8 mouse cellular contexts compared by ENCODE assay signal in the genomic region with DNA sequence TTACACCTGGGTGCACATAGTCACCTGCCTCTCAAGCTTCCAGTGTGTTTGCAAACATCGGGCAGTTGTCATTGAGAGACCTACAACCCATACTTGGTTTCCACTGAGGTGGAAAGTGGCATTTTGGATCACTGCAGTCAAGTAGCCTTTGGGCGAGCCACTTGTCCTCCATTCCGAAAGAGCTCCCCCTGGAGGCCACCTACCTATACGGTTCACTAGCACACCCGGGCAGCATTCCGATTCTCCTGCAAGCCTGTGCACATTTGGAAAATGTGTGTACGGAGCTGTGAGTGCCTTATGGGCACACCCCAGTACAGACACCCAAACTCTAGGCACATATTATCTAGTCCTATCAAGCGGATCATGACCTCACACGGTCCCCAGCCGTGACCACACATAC. TPM values are rescaled to one million over a fixed set of nuclear protein-coding genes. Genes with fewer than 3 reads are reported as not detected.
DNase-seq lines count a peak whose midpoint lies in the region; ATAC-seq and TF ChIP-seq lines count a peak whose summit lies in the region.

No protein-coding gene starts in this region.

- 33% methylated on average over 10 of the region's 10 CpGs for WGBS in heart, embryonic 12.5 days

- peak; percentile 72 for TF ChIP-seq CTCF in layer of hippocampus, adult 2 months (conservative IDR thresholded peaks at IDR 0.05)

- 0 out of 2 replicates have a peak, but pooled peaks cover 5% of the 10 kb centered on the region for H3K27me3 ChIP-seq in heart, embryonic 12.5 days (replicated peaks)

- peaks cover 0 to 5% of the 10 kb centered on the region in 2 experiments; a peak in 1 of 4 replicates for H3K4me1 ChIP-seq in ES-E14 (ENCODE audit: control insufficient read depth in 2 of 2, insufficient read depth in 2 of 2, low read length in 2 of 2, poor library complexity in 1 of 2)
- H3K4me1 ChIP-seq in heart, embryonic 12.5 days (replicated peaks): no peaks in the 10 kb centered on the region

- H3K9ac ChIP-seq in ES-E14 (ENCODE audit: insufficient read depth, low read depth, low read length, poor library complexity, severe bottlenecking): 0 out of 2 replicates have a peak overlapping the region, but pooled peaks have one; percentile 43
- no peak overlapping the region for H3K9ac ChIP-seq in heart, embryonic 12.5 days

- peak; percentile 7 for DNase-seq in adrenal gland, adult 2 months
- no peak for DNase-seq in adrenal gland, postnatal 4 days (ENCODE audit: low spot score in 2 of 2)
- DNase-seq in layer of hippocampus, adult 2 months (ENCODE audit: low spot score in 2 of 2): peak in 1 of 2 experiments; percentile 39
- no peak for DNase-seq in layer of hippocampus, postnatal 10 days (ENCODE audit: low spot score in 2 of 2)
- DNase-seq in ES-E14 (ENCODE audit: low read depth, low spot score): peak; percentile 48
- DNase-seq in induced T-regulatory cell, adult 2 months (ENCODE audit: low read depth): peak; percentile 23

- no peak for ATAC-seq in monocyte, adult 5-6 weeks (replicated peaks; ENCODE audit: insufficient number of reproducible peaks, low FRiP score, low TSS enrichment, poor library complexity, severe bottlenecking)
- ATAC-seq in heart, embryonic 12.5 days (ENCODE audit: insufficient number of reproducible peaks, low FRiP score): no peak

- H3K4me2 ChIP-seq in heart, embryonic 12.5 days: no peak overlapping the region

- H3K36me3 ChIP-seq in ES-E14 (ENCODE audit: control insufficient read depth, insufficient read depth, low read length, poor library complexity, severe bottlenecking): no peaks in the 10 kb centered on the region
- H3K36me3 ChIP-seq in heart, embryonic 12.5 days: no peaks in the 10 kb centered on the region

- no peak overlapping the region for H3K27ac ChIP-seq in layer of hippocampus, adult 2 months
- H3K27ac ChIP-seq in ES-E14 (ENCODE audit: insufficient read depth, low read depth, low read length, poor library complexity, severe bottlenecking): no peak overlapping the region
- H3K27ac ChIP-seq in heart, embryonic 12.5 days (ENCODE audit: poor library complexity, severe bottlenecking): no peak overlapping the region

- in situ Hi-C loops in ES-E14 (cut with MboI; ENCODE audit: low sequenced_read_pairs in 2 of 2, unreplicated experiment in 2 of 2): no loop called here

- no peak overlapping the region for H3K4me3 ChIP-seq in layer of hippocampus, adult 2 months
- H3K4me3 ChIP-seq in ES-E14 (ENCODE audit: insufficient read depth in 1 of 2, low read depth in 1 of 2, low read length in 2 of 2, poor library complexity in 1 of 2, severe bottlenecking in 1 of 2): peak overlapping the region in 1 of 2 experiments; percentile 38; a peak in 1 of 4 replicates
- H3K4me3 ChIP-seq in heart, embryonic 12.5 days: no peak overlapping the region

- no peaks in the 10 kb centered on the region for H3K9me3 ChIP-seq in ES-E14 (ENCODE audit: control insufficient read depth, insufficient read depth, low read depth, low read length)
- peaks cover 5% of the 10 kb centered on the region for H3K9me3 ChIP-seq in heart, embryonic 12.5 days (replicated peaks)

TF ChIP-seq in ES-E14, 5 proteins besides CTCF, POLR2A, EP300 and RAD21:
- TF ChIP-seq HCFC1 (IDR thresholded peaks at IDR 0.05; ENCODE audit: borderline replicate concordance, insufficient read depth, low read length) (no peak), ZNF384 (IDR thresholded peaks at IDR 0.05; ENCODE audit: low read depth, low read length) (no peak), ZC3H11A (IDR thresholded peaks at IDR 0.05; ENCODE audit: borderline replicate concordance, low read depth, low read length) (no peak), CHD2 (IDR thresholded peaks at IDR 0.05; ENCODE audit: low read depth, low read length) (no peak), MAFK (IDR thresholded peaks at IDR 0.05; ENCODE audit: insufficient read depth, low read depth, low read length) (no peak)

RNA-seq across cellular contexts. Expression of a gene that starts 38.4 kb away (rescaled TPM):
- under 1 TPM; 0.24 to 0.55 TPM for total RNA-seq in adrenal gland, adult 2 months (2021)
- polyA plus RNA-seq in adrenal gland, adult 2 months (2012; rRNA removed): 0.59 and 1.0 TPM in 2 replicates
- total RNA-seq in adrenal gland, postnatal 4 days (2021): 1 to 10 TPM in 1 of 2 experiments, under 1 TPM in 1; 0.95 to 1.2 TPM
- total RNA-seq in layer of hippocampus, adult 2 months (2021): 10 to 100 TPM; 38.9 to 40.7 TPM
- total RNA-seq in layer of hippocampus, postnatal 10 days (2021): 10 to 100 TPM; 19.7 to 24.9 TPM
- 1.6 and 2.2 TPM in 2 replicates for total RNA-seq in ES-E14 (2012; rRNA removed)
- not detected in 3 replicates for total RNA-seq in monocyte, adult 5-6 weeks (2017)
- 0.10 TPM in 1 of 2 replicates, not detected in the other for polyA plus RNA-seq in heart, embryonic 12.5 days (2016; fragmentation: Nextera tagmentation; extraction: Ambion mirVana)

Comparison
In these comparisons a context has a peak if more than half of its experiments do, and no peak if none do; other contexts are left out.
1. DNase-seq: peak in adrenal gland, adult 2 months (single experiment), ES-E14 (single experiment) and induced T-regulatory cell, adult 2 months (single experiment); none in adrenal gland, postnatal 4 days (0 of 2) and layer of hippocampus, postnatal 10 days (0 of 2).